Mouse (Mus musculus): ENCODE data around the gene Klf5. TPM values are rescaled to one million over a fixed set of nuclear protein-coding genes. Genes with fewer than 3 reads are reported as not detected.

Gene Klf5
- polyA plus RNA-seq, 1 experiment from 2014 or later: not detected

Other genes with a start within 250 kb of the Klf5 start
- gene Pibf1, start 199.3 kb upstream of the Klf5 start, polyA plus RNA-seq (2018): 9.5 to 15.5 TPM (median 9.6 TPM) in 3 replicates
- gene Dis3, start 198.9 kb upstream of the Klf5 start, polyA plus RNA-seq (2018): 3.8 to 15.9 TPM (median 10.6 TPM) in 3 replicates